Mouse (Mus musculus) testis, adult 2 months (tissue): ENCODE results near the gene Bad.

ENCODE experiments used
- CTCF ChIP-seq: fragments of 200-500 bp; IDR thresholded peaks from 2 replicates; pipeline ENCODE4 v1.5.1; 2012; ENCODE audit warnings: low read depth, mild to moderate bottlenecking, inconsistent platforms, low read length, moderate library complexity; ENCODE audit not compliant: control insufficient read depth, insufficient read depth, insufficient replicate concordance
- POLR2A ChIP-seq: fragments of 200-500 bp; IDR thresholded peaks from 2 replicates; pipeline ENCODE4 v1.6.1; 2012; ENCODE audit warnings: low read depth, mild to moderate bottlenecking, inconsistent platforms, low read length, moderate library complexity; ENCODE audit not compliant: control insufficient read depth

DNA sequence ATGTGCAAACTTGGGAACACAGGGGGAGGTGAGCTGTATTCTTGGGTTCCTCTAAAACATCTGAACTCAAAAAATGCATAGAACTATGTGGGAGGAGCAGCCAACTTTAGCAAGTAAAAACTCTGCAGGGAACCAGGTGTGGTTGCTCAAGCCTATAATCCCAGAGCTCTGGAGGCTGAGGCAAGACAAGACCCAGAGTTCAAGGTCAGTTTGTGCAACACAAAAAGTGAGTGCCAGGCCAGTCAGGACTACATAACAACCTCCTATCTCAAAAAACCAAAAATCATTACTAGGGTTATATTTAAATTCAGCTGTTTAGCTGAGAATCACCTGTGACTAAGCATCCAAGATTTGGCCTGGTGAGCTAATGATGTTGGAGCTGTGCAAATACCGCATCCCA lies 9.6 kb upstream of the Bad start:
- no peak for TF ChIP-seq CTCF
- no peak for TF ChIP-seq POLR2A
